Mouse (Mus musculus): ENCODE measurements around the gene Pde11a. TPM values are rescaled to one million over a fixed set of nuclear protein-coding genes. Genes with fewer than 3 reads are reported as not detected.

The Pde11a gene
- polyA plus RNA-seq, 1 experiment: not detected

DNA sequence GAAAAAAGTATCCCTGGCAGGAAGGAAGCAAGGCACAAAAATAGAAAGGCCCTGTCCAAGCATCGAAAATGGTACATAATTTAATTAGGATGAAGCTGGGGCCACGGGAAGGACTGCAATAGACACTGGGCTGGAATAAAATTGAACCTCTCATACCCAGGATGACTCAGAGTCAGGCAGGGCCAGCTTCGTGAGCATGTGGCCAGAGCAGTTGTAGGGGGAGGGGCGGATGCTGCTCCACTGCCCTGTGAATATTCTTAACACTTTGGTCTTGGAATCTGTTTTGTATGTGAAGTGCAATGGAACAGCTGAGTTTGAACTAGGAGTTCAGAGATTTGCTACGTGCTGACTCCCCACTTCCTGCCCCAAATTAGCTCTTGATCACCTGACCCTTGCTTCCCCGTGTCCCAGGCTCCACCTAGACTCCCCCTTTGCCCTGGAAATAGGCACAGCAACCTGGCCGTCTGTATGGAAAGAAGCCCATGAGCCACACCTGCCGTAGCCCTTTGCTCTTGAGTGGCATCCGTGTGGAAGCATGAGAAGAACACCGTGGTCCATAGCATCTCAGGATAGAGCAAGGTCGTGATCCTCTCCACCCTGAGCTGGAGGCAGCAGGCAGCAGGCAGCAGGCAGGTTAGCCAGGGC lies 6.3 kb downstream of the Pde11a start:
- no peaks in the 10 kb centered on the region for H3K4me1 ChIP-seq (ENCODE audit: control insufficient read depth, insufficient read depth, low read length)
- no peak for TF ChIP-seq POLR2A (IDR thresholded peaks at IDR 0.05; ENCODE audit: borderline replicate concordance, control insufficient read depth, low read depth, low read length)
- TF ChIP-seq CTCF (IDR thresholded peaks at IDR 0.05; ENCODE audit: control insufficient read depth, insufficient read depth, low read length): no peak
- H3K27ac ChIP-seq (ENCODE audit: control insufficient read depth, insufficient read depth, low read depth, low read length, poor library complexity): no peak overlapping the region
- 61% methylated on average over 11 of the region's 11 CpGs for WGBS
- no peak overlapping the region for H3K4me3 ChIP-seq (replicated peaks; ENCODE audit: control insufficient read depth, low read depth, low read length)

DNA sequence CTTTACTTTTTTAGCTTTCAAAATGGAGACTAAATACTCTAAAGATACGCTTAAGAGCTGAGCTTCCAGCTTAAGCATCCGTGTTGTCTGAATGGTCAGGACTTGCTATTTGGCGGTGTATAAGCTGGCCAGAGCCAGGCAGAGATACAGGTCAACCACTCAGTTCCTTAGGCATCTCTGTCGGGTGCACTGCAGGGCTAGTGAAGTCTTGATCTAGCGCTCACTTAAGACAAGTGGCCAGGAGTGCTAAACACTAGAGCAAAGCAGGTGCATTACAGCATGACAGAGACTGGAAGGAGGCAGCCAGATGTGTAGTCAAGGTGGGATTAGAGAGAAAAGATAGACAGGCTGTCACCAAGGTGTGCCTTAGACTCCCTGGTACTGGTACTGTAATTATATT lies 8.5 kb downstream of the Pde11a start:
- H3K27ac ChIP-seq (ENCODE audit: control insufficient read depth, insufficient read depth, low read depth, low read length, poor library complexity): no peak overlapping the region

DNA sequence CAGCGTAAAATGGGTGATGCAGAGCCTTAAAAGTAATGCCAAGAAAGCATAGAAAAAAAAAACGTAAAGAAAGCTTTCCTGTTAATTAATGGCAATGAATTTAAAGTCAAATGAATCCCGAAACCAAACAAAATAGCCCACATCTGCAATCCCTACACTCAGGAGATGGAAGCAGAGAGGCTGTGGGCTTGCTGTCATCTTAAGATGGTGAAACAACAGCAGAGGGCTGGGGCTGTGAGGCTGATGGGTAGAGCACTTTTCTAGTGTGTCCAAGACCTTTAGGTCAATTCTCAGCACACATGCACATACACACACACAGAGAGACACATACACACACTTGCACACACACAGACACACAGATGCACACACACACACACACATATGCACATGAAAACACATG lies 12.4 kb downstream of the Pde11a start:
- WGBS: 76% methylated on average over 3 of the region's 3 CpGs
- no peak overlapping the region for H3K27ac ChIP-seq (ENCODE audit: control insufficient read depth, insufficient read depth, low read depth, low read length, poor library complexity)
- H3K4me1 ChIP-seq (ENCODE audit: control insufficient read depth, insufficient read depth, low read length): no peaks in the 10 kb centered on the region
- no peak for TF ChIP-seq CTCF (IDR thresholded peaks at IDR 0.05; ENCODE audit: control insufficient read depth, insufficient read depth, low read length)
- H3K4me3 ChIP-seq (replicated peaks; ENCODE audit: control insufficient read depth, low read depth, low read length): no peak overlapping the region

More for the DNA sequence above, 8.5 kb downstream of the Pde11a start:
- H3K4me3 ChIP-seq (replicated peaks; ENCODE audit: control insufficient read depth, low read depth, low read length): no peak overlapping the region
- WGBS: 81% methylated on average over 5 of the region's 5 CpGs
- TF ChIP-seq CTCF (IDR thresholded peaks at IDR 0.05; ENCODE audit: control insufficient read depth, insufficient read depth, low read length): no peak
- TF ChIP-seq POLR2A (IDR thresholded peaks at IDR 0.05; ENCODE audit: borderline replicate concordance, control insufficient read depth, low read depth, low read length): no peak
- H3K4me1 ChIP-seq (ENCODE audit: control insufficient read depth, insufficient read depth, low read length): no peaks in the 10 kb centered on the region

DNA sequence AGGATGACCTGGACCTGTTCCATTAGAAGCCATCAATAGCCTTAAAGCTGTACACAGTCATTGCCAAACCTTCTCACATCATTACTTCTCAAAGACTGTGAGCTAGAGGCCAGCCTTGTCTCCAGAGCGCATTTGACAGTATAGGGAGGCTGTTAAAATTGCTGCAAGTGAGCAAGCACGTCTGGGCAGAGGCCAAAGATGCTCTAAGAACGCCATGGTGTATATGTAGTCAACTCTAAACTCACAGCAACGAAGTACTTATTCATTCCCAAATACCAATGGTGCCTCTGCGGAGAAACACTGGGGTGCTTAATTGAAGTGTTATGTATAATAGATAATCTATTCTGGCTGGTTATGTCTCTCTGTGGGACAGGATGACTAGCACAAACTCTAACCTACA lies 14.1 kb downstream of the Pde11a start:
- Histone ChIP-seq H3K4me3 (replicated peaks; ENCODE audit: control insufficient read depth, low read depth, low read length) (no peak overlapping the region), H3K4me1 (ENCODE audit: control insufficient read depth, insufficient read depth, low read length) (no peaks in the 10 kb centered on the region), H3K27ac (ENCODE audit: control insufficient read depth, insufficient read depth, low read depth, low read length, poor library complexity) (no peak overlapping the region)
- WGBS: 79% methylated on average over 5 of the region's 5 CpGs
- TF ChIP-seq POLR2A (IDR thresholded peaks at IDR 0.05; ENCODE audit: borderline replicate concordance, control insufficient read depth, low read depth, low read length) (no peak), CTCF (IDR thresholded peaks at IDR 0.05; ENCODE audit: control insufficient read depth, insufficient read depth, low read length) (no peak)

DNA sequence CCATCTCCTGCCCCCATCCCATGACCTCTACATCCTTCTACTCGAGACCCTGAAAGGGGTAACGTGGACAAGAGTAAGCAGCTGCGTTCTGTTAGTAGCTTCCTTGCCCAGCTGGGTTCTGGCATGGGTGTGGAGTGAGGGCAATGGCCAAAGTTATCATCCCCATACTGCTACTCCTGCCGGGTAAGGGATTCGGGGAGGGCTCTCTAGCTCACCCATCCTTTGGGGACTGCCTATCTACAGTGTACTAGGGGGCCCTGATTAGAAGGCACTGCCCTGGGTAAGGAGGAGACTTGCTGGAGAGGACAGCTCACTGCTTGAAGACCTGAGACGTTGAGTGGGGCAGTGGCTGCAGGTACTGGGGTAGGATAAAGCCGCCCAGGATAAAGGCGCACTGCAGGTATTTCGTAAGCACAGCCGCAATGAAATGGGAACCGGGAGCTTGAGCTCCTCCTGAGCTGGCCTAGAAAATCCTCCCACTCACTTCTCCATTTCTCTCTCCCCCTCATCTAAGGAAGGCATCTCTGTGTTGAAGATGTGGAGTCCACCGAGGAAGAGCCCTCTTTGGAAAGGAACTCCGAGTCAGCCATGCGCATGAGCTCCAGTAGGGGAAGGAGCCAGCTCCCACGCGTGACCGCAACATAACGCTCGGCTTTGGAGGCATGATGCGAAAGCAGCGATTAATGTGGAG lies 15.2 kb downstream of the Pde11a start:
- 84% methylated on average over 21 of the region's 21 CpGs for WGBS
- TF ChIP-seq CTCF (IDR thresholded peaks at IDR 0.05; ENCODE audit: control insufficient read depth, insufficient read depth, low read length): no peak
- no peak for TF ChIP-seq POLR2A (IDR thresholded peaks at IDR 0.05; ENCODE audit: borderline replicate concordance, control insufficient read depth, low read depth, low read length)
- no peak overlapping the region for H3K27ac ChIP-seq (ENCODE audit: control insufficient read depth, insufficient read depth, low read depth, low read length, poor library complexity)
- H3K4me3 ChIP-seq (replicated peaks; ENCODE audit: control insufficient read depth, low read depth, low read length): no peak overlapping the region
- no peaks in the 10 kb centered on the region for H3K4me1 ChIP-seq (ENCODE audit: control insufficient read depth, insufficient read depth, low read length)

DNA sequence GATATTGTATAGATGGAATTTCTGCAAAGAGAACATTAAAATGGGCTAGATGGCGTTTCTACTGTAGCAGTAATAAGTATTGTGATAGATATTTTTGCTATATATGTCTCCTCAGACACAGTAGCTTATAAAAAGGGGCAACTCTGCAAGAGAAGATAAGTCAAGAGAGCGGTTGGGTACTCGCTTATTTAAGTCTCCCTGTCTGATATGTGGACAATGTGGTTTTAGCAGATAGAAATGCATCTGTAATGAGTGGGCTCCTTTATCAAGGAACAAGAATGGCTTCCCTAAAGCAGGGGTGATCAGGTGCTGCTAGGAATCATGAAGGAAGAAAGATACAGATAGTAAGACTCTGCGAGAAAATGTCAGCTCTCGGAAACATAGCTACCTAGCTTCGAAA lies 18.2 kb downstream of the Pde11a start:
- Histone ChIP-seq H3K4me3 (replicated peaks; ENCODE audit: control insufficient read depth, low read depth, low read length) (no peak overlapping the region), H3K27ac (ENCODE audit: control insufficient read depth, insufficient read depth, low read depth, low read length, poor library complexity) (no peak overlapping the region), H3K4me1 (ENCODE audit: control insufficient read depth, insufficient read depth, low read length) (no peaks in the 10 kb centered on the region)
- TF ChIP-seq POLR2A (IDR thresholded peaks at IDR 0.05; ENCODE audit: borderline replicate concordance, control insufficient read depth, low read depth, low read length) (no peak), CTCF (IDR thresholded peaks at IDR 0.05; ENCODE audit: control insufficient read depth, insufficient read depth, low read length) (no peak)
- WGBS: 71% methylated on average over 6 of the region's 6 CpGs

DNA sequence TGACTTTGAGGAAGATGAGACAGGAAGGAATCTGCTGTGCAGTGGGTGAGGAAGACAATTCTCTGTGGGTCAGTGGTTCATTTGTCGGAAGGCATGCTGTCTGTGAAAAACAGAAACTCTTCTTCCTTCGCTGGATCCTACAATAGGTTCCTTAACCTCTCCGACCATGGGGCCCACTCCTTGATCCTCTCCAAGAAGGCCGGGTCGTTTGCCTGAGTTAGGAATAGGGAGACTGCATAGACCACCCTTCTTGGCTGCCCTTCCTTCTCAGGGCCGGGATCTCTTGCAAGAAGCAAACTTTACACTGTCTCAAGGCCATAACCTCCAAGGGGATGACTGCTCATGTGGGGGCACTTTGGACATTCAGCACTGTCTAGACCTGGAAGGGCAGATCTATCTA lies 19.3 kb downstream of the Pde11a start:
- Histone ChIP-seq H3K4me1 (ENCODE audit: control insufficient read depth, insufficient read depth, low read length) (no peaks in the 10 kb centered on the region), H3K27ac (ENCODE audit: control insufficient read depth, insufficient read depth, low read depth, low read length, poor library complexity) (no peak overlapping the region), H3K4me3 (replicated peaks; ENCODE audit: control insufficient read depth, low read depth, low read length) (no peak overlapping the region)
- TF ChIP-seq POLR2A (IDR thresholded peaks at IDR 0.05; ENCODE audit: borderline replicate concordance, control insufficient read depth, low read depth, low read length) (no peak), CTCF (IDR thresholded peaks at IDR 0.05; ENCODE audit: control insufficient read depth, insufficient read depth, low read length) (no peak)
- 78% methylated on average over 6 of the region's 6 CpGs for WGBS

DNA sequence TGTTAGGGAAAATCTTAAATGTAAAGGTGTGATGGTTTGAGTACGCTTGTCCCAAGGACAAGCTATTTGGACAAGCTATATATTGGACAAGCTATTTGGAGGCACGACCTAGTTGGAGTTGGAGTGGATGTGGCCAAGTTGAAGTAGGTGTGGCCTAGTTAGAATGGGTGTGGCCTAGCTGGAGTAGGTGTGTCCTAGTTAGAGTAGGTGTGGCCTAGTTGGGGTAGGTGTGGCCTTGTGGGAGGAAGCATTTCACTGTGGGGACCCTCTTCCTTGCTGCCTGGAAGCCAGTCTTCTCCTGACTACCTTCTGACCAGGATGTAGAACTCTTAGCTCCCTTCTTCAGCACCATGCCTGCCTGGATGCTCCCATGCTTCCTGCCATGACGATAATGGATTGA lies 50.9 kb downstream of the Pde11a start:
- no peak overlapping the region for H3K4me3 ChIP-seq (replicated peaks; ENCODE audit: control insufficient read depth, low read depth, low read length)
- no peak overlapping the region for H3K27ac ChIP-seq (ENCODE audit: control insufficient read depth, insufficient read depth, low read depth, low read length, poor library complexity)
- H3K4me1 ChIP-seq (ENCODE audit: control insufficient read depth, insufficient read depth, low read length): no peaks in the 10 kb centered on the region
- WGBS: 85% methylated on average over 3 of the region's 3 CpGs
- TF ChIP-seq POLR2A (IDR thresholded peaks at IDR 0.05; ENCODE audit: borderline replicate concordance, control insufficient read depth, low read depth, low read length) (no peak), CTCF (IDR thresholded peaks at IDR 0.05; ENCODE audit: control insufficient read depth, insufficient read depth, low read length) (no peak)

All from bone marrow, adult 2 months (tissue).